Mouse (Mus musculus): ENCODE data around the gene Spata31d1d. TPM values are rescaled to one million over a fixed set of nuclear protein-coding genes. Genes with fewer than 3 reads are reported as not detected.
A peak's percentile ranks its signal among the peaks of the same experiment; 100 is the strongest.

Gene Spata31d1d
- polyA plus RNA-seq, 2 experiments, result 0.03 TPM; not detected in 1

DNA sequence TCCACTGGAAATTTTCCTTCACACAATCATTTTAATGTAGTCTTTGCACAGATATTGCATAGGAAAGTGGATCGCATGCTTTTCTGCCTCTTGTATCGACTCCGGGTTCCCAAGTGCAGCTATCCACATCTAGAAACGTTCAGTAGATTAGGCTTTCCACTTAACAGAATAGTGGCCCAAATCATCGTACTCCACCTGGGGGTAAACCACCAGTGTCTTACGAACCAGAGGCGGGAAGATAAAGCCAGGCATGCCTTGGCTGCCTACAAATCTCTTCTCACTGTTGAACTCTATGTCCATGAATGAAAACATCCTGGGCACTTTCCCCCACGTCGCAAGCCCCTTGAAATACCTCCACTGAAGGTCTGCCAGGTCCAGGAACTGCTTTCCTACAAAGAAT is 42.2 kb downstream of the Spata31d1d start:
- Histone ChIP-seq H3K9me3 (ENCODE audit: control insufficient read depth, low read length) (no peaks in the 10 kb centered on the region), H3K4me3 (replicated peaks; ENCODE audit: low read length) (no peak overlapping the region), H3K27ac (replicated peaks; ENCODE audit: low read depth, low read length) (no peak overlapping the region), H3K27me3 (ENCODE audit: control insufficient read depth, insufficient read depth, low read length) (no peaks in the 10 kb centered on the region), H3K4me1 (ENCODE audit: control insufficient read depth, insufficient read depth, low read length) (no peaks in the 10 kb centered on the region), H3K36me3 (ENCODE audit: control insufficient read depth, insufficient read depth, low read length) (no peaks in the 10 kb centered on the region), H3K4me2 (replicated peaks; ENCODE audit: low read depth, low read length, severe bottlenecking) (no peak overlapping the region), H3K9ac (ENCODE audit: low read depth, low read length, severe bottlenecking) (no peak overlapping the region)
- TF ChIP-seq POLR2A (IDR thresholded peaks at IDR 0.05; ENCODE audit: borderline replicate concordance, extremely low read depth, insufficient read depth, insufficient read length), result no peak
- 88% methylated on average over 9 of the region's 9 CpGs for WGBS
- ATAC-seq (ENCODE audit: low FRiP score, low read depth) (no peak), DNase-seq (ENCODE audit: low spot score) (no peak)

DNA sequence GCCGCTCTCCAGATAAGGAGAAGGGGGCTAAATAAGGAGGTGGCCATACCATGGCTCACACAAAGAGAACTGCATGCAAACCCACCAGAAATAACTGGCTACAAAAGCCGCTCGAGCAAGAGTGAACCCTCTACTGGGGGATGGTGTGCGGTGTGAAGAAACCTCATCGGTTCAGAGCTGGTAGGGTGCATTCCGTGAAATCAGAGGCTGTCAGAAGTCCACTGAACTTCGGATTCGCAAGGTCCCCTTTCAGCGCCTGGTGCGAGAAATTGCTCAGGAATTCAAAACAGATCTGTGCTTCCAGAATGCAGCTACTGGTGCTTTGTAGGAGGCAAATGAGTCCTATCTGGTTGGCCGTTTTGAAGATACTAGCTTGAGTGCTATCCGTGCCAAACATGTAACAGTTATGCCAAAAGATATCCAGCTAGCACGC is 43.2 kb downstream of the Spata31d1d start:
- WGBS, result 73% methylated on average over 13 of the region's 13 CpGs
- Histone ChIP-seq H3K27me3 (ENCODE audit: control insufficient read depth, insufficient read depth, low read length) (no peaks in the 10 kb centered on the region), H3K27ac (replicated peaks; ENCODE audit: low read depth, low read length) (no peak overlapping the region), H3K9ac (ENCODE audit: low read depth, low read length, severe bottlenecking) (no peak overlapping the region), H3K4me3 (replicated peaks; ENCODE audit: low read length) (no peak overlapping the region), H3K4me1 (ENCODE audit: control insufficient read depth, insufficient read depth, low read length) (no peaks in the 10 kb centered on the region), H3K9me3 (ENCODE audit: control insufficient read depth, low read length) (no peaks in the 10 kb centered on the region), H3K4me2 (replicated peaks; ENCODE audit: low read depth, low read length, severe bottlenecking) (no peak overlapping the region), H3K36me3 (ENCODE audit: control insufficient read depth, insufficient read depth, low read length) (no peaks in the 10 kb centered on the region)
- TF ChIP-seq POLR2A (IDR thresholded peaks at IDR 0.05; ENCODE audit: borderline replicate concordance, extremely low read depth, insufficient read depth, insufficient read length), result no peak
- DNase-seq (ENCODE audit: low spot score) (no peak), ATAC-seq (ENCODE audit: low FRiP score, low read depth) (no peak)

DNA sequence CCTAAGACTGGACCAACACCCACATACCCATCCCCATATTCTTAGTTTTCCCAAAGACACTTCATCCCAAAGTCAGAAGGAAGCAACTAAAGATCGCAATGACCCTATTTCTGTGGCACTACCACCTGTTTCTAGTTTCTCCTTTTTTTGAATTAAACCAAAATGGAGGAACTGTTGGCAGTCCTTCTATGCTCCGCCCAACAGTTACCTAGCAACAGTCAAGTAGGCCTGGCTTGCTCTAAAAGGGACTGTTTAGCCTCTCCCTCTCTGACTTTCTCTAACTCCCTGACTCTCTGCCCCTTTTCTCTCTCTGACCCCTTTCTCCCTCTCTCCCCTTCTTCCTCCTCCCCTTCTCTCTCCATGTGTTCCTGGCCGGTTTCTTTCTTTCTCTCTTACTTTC is 46.3 kb downstream of the Spata31d1d start:
- no peaks in the 10 kb centered on the region for H3K27me3 ChIP-seq (ENCODE audit: control insufficient read depth, insufficient read depth, low read length)
- H3K27ac ChIP-seq (replicated peaks; ENCODE audit: low read depth, low read length), result no peak overlapping the region
- 84% methylated on average over 3 of the region's 3 CpGs for WGBS
- no peaks in the 10 kb centered on the region for H3K36me3 ChIP-seq (ENCODE audit: control insufficient read depth, insufficient read depth, low read length)
- DNase-seq (ENCODE audit: low spot score), result no peak
- no peaks in the 10 kb centered on the region for H3K9me3 ChIP-seq (ENCODE audit: control insufficient read depth, low read length)
- no peak for ATAC-seq (ENCODE audit: low FRiP score, low read depth)
- no peak overlapping the region for H3K4me3 ChIP-seq (replicated peaks; ENCODE audit: low read length)
- no peak overlapping the region for H3K4me2 ChIP-seq (replicated peaks; ENCODE audit: low read depth, low read length, severe bottlenecking)
- no peak overlapping the region for H3K9ac ChIP-seq (ENCODE audit: low read depth, low read length, severe bottlenecking)
- no peak for TF ChIP-seq POLR2A (IDR thresholded peaks at IDR 0.05; ENCODE audit: borderline replicate concordance, extremely low read depth, insufficient read depth, insufficient read length)
- H3K4me1 ChIP-seq (ENCODE audit: control insufficient read depth, insufficient read depth, low read length), result no peaks in the 10 kb centered on the region

DNA sequence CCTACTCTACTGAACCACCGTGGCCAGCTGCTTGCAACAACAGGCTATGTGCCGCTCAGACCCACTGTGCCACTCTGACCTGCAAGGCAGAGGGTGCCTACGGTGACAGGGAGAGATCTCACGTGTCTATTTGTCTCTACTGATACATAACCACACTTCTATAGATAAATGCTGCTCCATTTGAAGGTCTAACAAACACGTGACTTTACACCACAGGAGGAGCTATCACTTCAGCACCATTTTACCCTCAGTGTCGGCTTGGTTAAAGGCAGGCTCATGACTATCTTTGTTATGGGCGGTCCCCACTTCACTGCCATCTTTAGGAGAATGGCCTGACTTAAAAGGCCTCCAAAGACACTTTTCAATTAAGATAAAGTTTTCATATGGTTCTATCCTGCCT is 48.9 kb downstream of the Spata31d1d start:
- no peaks in the 10 kb centered on the region for H3K4me1 ChIP-seq (ENCODE audit: control insufficient read depth, insufficient read depth, low read length)
- no peak overlapping the region for H3K9ac ChIP-seq (ENCODE audit: low read depth, low read length, severe bottlenecking)
- H3K27ac ChIP-seq (replicated peaks; ENCODE audit: low read depth, low read length), result no peak overlapping the region
- peak; percentile 63 for DNase-seq (ENCODE audit: low spot score)
- no peak for TF ChIP-seq POLR2A (IDR thresholded peaks at IDR 0.05; ENCODE audit: borderline replicate concordance, extremely low read depth, insufficient read depth, insufficient read length)
- no peaks in the 10 kb centered on the region for H3K36me3 ChIP-seq (ENCODE audit: control insufficient read depth, insufficient read depth, low read length)
- no peak overlapping the region for H3K4me3 ChIP-seq (replicated peaks; ENCODE audit: low read length)
- H3K4me2 ChIP-seq (replicated peaks; ENCODE audit: low read depth, low read length, severe bottlenecking), result no peak overlapping the region
- ATAC-seq (ENCODE audit: low FRiP score, low read depth), result no peak
- no peaks in the 10 kb centered on the region for H3K27me3 ChIP-seq (ENCODE audit: control insufficient read depth, insufficient read depth, low read length)
- no peaks in the 10 kb centered on the region for H3K9me3 ChIP-seq (ENCODE audit: control insufficient read depth, low read length)
- 22% methylated on average over 7 of the region's 7 CpGs for WGBS

DNA sequence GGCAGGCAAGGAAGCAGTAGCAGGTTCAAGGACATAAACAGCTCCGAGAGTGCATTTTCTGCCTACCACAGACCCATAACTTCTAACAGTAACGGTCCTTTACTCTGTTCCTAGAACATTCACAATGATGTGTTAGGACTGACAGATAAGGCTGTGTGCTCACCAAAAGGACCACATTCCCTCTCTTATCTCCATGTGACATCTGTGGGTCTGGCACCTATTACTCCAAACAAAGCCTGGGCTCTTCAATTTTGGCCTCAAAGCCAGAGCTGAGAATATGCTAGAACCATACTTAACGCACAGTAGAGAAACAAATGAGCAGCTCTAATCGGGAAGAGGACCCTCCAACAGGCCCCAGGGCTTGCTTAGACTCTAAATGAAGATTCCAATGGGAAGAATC is 51.6 kb downstream of the Spata31d1d start:
- ATAC-seq (ENCODE audit: low FRiP score, low read depth), result no peak
- TF ChIP-seq POLR2A (IDR thresholded peaks at IDR 0.05; ENCODE audit: borderline replicate concordance, extremely low read depth, insufficient read depth, insufficient read length), result no peak
- Histone ChIP-seq H3K36me3 (ENCODE audit: control insufficient read depth, insufficient read depth, low read length) (no peaks in the 10 kb centered on the region), H3K4me2 (replicated peaks; ENCODE audit: low read depth, low read length, severe bottlenecking) (no peak overlapping the region), H3K9ac (ENCODE audit: low read depth, low read length, severe bottlenecking) (no peak overlapping the region), H3K4me1 (ENCODE audit: control insufficient read depth, insufficient read depth, low read length) (no peaks in the 10 kb centered on the region), H3K4me3 (replicated peaks; ENCODE audit: low read length) (no peak overlapping the region), H3K9me3 (ENCODE audit: control insufficient read depth, low read length) (no peaks in the 10 kb centered on the region), H3K27ac (replicated peaks; ENCODE audit: low read depth, low read length) (no peak overlapping the region), H3K27me3 (ENCODE audit: control insufficient read depth, insufficient read depth, low read length) (no peaks in the 10 kb centered on the region)
- DNase-seq (ENCODE audit: low spot score), result no peak
- WGBS, result 64% methylated on average over 4 of the region's 4 CpGs

DNA sequence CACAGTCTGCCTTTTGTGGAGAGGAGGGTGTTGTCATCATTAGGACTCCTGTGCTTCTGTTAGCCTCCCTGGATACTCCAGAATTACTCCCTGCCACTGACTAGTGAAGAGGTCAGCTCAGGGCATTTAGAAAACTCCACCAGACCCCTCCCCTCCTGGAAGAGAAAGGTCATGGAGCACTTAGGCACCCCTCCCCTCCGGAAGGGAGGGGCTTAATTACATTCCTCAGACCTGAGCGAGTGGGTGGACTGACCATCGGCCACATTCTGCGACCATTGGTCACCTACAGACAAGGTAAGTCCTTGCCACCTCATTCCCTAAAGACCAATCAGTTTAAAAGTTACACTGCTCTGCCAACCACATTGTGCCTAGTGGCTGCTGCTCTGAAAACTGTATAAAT is 52.2 kb downstream of the Spata31d1d start:
- Histone ChIP-seq H3K27ac (replicated peaks; ENCODE audit: low read depth, low read length) (no peak overlapping the region), H3K27me3 (ENCODE audit: control insufficient read depth, insufficient read depth, low read length) (no peaks in the 10 kb centered on the region), H3K4me3 (replicated peaks; ENCODE audit: low read length) (no peak overlapping the region), H3K4me1 (ENCODE audit: control insufficient read depth, insufficient read depth, low read length) (peaks cover 3% of the 10 kb centered on the region), H3K4me2 (replicated peaks; ENCODE audit: low read depth, low read length, severe bottlenecking) (no peak overlapping the region), H3K36me3 (ENCODE audit: control insufficient read depth, insufficient read depth, low read length) (no peaks in the 10 kb centered on the region), H3K9ac (ENCODE audit: low read depth, low read length, severe bottlenecking) (no peak overlapping the region), H3K9me3 (ENCODE audit: control insufficient read depth, low read length) (no peaks in the 10 kb centered on the region)
- no peak for TF ChIP-seq POLR2A (IDR thresholded peaks at IDR 0.05; ENCODE audit: borderline replicate concordance, extremely low read depth, insufficient read depth, insufficient read length)
- ATAC-seq (ENCODE audit: low FRiP score, low read depth) (no peak), DNase-seq (ENCODE audit: low spot score) (no peak)
- WGBS, result 39% methylated on average over 4 of the region's 4 CpGs

Measured in limb, embryonic 14.5 days (tissue).